Mouse (Mus musculus): ENCODE data around the gene Lsg1. TPM values are rescaled to one million over a fixed set of nuclear protein-coding genes. Genes with fewer than 3 reads are reported as not detected.

Lsg1 gene
- polyA plus RNA-seq, 1 experiment from 2014 or later, result 79.4 TPM

- Histone ChIP-seq H3K27me3 (ENCODE audit: control insufficient read depth, insufficient read depth, low read length) (no peaks in the 10 kb centered on the region), H3K4me3 (ENCODE audit: low read depth, low read length) (no peak overlapping the region), H3K4me2 (ENCODE audit: low read depth) (no peak overlapping the region), H3K36me3 (ENCODE audit: control insufficient read depth, insufficient read depth, low read length) (no peaks in the 10 kb centered on the region), H3K9me3 (ENCODE audit: control insufficient read depth, low read length) (no peaks in the 10 kb centered on the region; the same call in 1 of the 2 replicates), H3K4me1 (ENCODE audit: control insufficient read depth, insufficient read depth, low read length) (no peaks in the 10 kb centered on the region), H3K9ac (ENCODE audit: low read length) (no peak overlapping the region), H3K27ac (ENCODE audit: low read depth, low read length) (no peak overlapping the region)
- DNase-seq (ENCODE audit: low spot score) (peak; percentile 68), ATAC-seq (ENCODE audit: insufficient read depth, low FRiP score, low TSS enrichment) (no peak)
- WGBS, result 34% methylated on average over 9 of the region's 9 CpGs
Measured at GRCm38 (mm10) chr16:30520361-30520823, 67.0 kb downstream of the Lsg1 start.

- Histone ChIP-seq H3K27me3 (ENCODE audit: control insufficient read depth, insufficient read depth, low read length) (no peaks in the 10 kb centered on the region), H3K27ac (ENCODE audit: low read depth, low read length) (no peak overlapping the region), H3K4me2 (ENCODE audit: low read depth) (no peak overlapping the region), H3K4me3 (ENCODE audit: low read depth, low read length) (no peak overlapping the region), H3K4me1 (ENCODE audit: control insufficient read depth, insufficient read depth, low read length) (no peaks in the 10 kb centered on the region), H3K9ac (ENCODE audit: low read length) (no peak overlapping the region), H3K9me3 (ENCODE audit: control insufficient read depth, low read length) (no peaks in the 10 kb centered on the region; the same call in 1 of the 2 replicates), H3K36me3 (ENCODE audit: control insufficient read depth, insufficient read depth, low read length) (no peaks in the 10 kb centered on the region)
- DNase-seq (ENCODE audit: low spot score), result no peak
- ATAC-seq (ENCODE audit: insufficient read depth, low FRiP score, low TSS enrichment), result no peak
- 84% methylated on average over 9 of the region's 9 CpGs for WGBS
Measured at GRCm38 (mm10) chr16:30518635-30519034, 68.8 kb downstream of the Lsg1 start.

GRCm38 (mm10) chr16:30517666-30518283 is 69.6 kb downstream of the Lsg1 start:
- Histone ChIP-seq H3K36me3 (ENCODE audit: control insufficient read depth, insufficient read depth, low read length) (no peaks in the 10 kb centered on the region), H3K9me3 (ENCODE audit: control insufficient read depth, low read length) (no peaks in the 10 kb centered on the region; the same call in 1 of the 2 replicates), H3K4me2 (ENCODE audit: low read depth) (no peak overlapping the region), H3K4me3 (ENCODE audit: low read depth, low read length) (no peak overlapping the region), H3K9ac (ENCODE audit: low read length) (no peak overlapping the region), H3K27me3 (ENCODE audit: control insufficient read depth, insufficient read depth, low read length) (no peaks in the 10 kb centered on the region), H3K4me1 (ENCODE audit: control insufficient read depth, insufficient read depth, low read length) (no peaks in the 10 kb centered on the region), H3K27ac (ENCODE audit: low read depth, low read length) (no peak overlapping the region)
- DNase-seq (ENCODE audit: low spot score) (no peak), ATAC-seq (ENCODE audit: insufficient read depth, low FRiP score, low TSS enrichment) (no peak)
- WGBS, result 74% methylated on average over 11 of the region's 11 CpGs

GRCm38 (mm10) chr16:30516993-30517392 is 70.4 kb downstream of the Lsg1 start:
- no peak overlapping the region for H3K9ac ChIP-seq (ENCODE audit: low read length)
- 93% methylated on average over 9 of the region's 9 CpGs for WGBS

GRCm38 (mm10) chr16:30515418-30515817 is 72.0 kb downstream of the Lsg1 start:
- Histone ChIP-seq H3K4me1 (ENCODE audit: control insufficient read depth, insufficient read depth, low read length) (no peaks in the 10 kb centered on the region; the same call in 1 of the 2 replicates), H3K27me3 (ENCODE audit: control insufficient read depth, insufficient read depth, low read length) (no peaks in the 10 kb centered on the region), H3K4me3 (ENCODE audit: low read depth, low read length) (no peak overlapping the region), H3K9ac (ENCODE audit: low read length) (no peak overlapping the region), H3K4me2 (ENCODE audit: low read depth) (no peak overlapping the region), H3K36me3 (ENCODE audit: control insufficient read depth, insufficient read depth, low read length) (no peaks in the 10 kb centered on the region), H3K27ac (ENCODE audit: low read depth, low read length) (no peak overlapping the region), H3K9me3 (ENCODE audit: control insufficient read depth, low read length) (no peaks in the 10 kb centered on the region; the same call in 1 of the 2 replicates)
- ATAC-seq (ENCODE audit: insufficient read depth, low FRiP score, low TSS enrichment) (no peak), DNase-seq (ENCODE audit: low spot score) (peak; percentile 36)
- WGBS, result 68% methylated on average over 12 of the region's 12 CpGs

More at GRCm38 (mm10) chr16:30516993-30517392, 70.4 kb downstream of the Lsg1 start:
- H3K9me3 ChIP-seq (ENCODE audit: control insufficient read depth, low read length), result no peaks in the 10 kb centered on the region; the same call in 1 of the 2 replicates
- DNase-seq (ENCODE audit: low spot score) (no peak), ATAC-seq (ENCODE audit: insufficient read depth, low FRiP score, low TSS enrichment) (no peak)
- no peaks in the 10 kb centered on the region for H3K27me3 ChIP-seq (ENCODE audit: control insufficient read depth, insufficient read depth, low read length)
- no peaks in the 10 kb centered on the region for H3K36me3 ChIP-seq (ENCODE audit: control insufficient read depth, insufficient read depth, low read length)
- no peak overlapping the region for H3K4me3 ChIP-seq (ENCODE audit: low read depth, low read length)
- no peaks in the 10 kb centered on the region; the same call in 1 of the 2 replicates for H3K4me1 ChIP-seq (ENCODE audit: control insufficient read depth, insufficient read depth, low read length)
- no peak overlapping the region for H3K27ac ChIP-seq (ENCODE audit: low read depth, low read length)
- no peak overlapping the region for H3K4me2 ChIP-seq (ENCODE audit: low read depth)

- no peaks in the 10 kb centered on the region for H3K27me3 ChIP-seq (ENCODE audit: control insufficient read depth, insufficient read depth, low read length)
- H3K4me3 ChIP-seq (ENCODE audit: low read depth, low read length), result no peak overlapping the region
- H3K27ac ChIP-seq (ENCODE audit: low read depth, low read length), result no peak overlapping the region
- 80% methylated on average over 20 of the region's 20 CpGs for WGBS
- H3K4me1 ChIP-seq (ENCODE audit: control insufficient read depth, insufficient read depth, low read length), result no peaks in the 10 kb centered on the region; the same call in 1 of the 2 replicates
- ATAC-seq (ENCODE audit: insufficient read depth, low FRiP score, low TSS enrichment) (no peak), DNase-seq (ENCODE audit: low spot score) (no peak)
- no peaks in the 10 kb centered on the region; the same call in 1 of the 2 replicates for H3K9me3 ChIP-seq (ENCODE audit: control insufficient read depth, low read length)
- no peaks in the 10 kb centered on the region for H3K36me3 ChIP-seq (ENCODE audit: control insufficient read depth, insufficient read depth, low read length)
- no peak overlapping the region for H3K9ac ChIP-seq (ENCODE audit: low read length)
- H3K4me2 ChIP-seq (ENCODE audit: low read depth), result no peak overlapping the region
Measured at GRCm38 (mm10) chr16:30513050-30514024, 74.1 kb downstream of the Lsg1 start.

- 56% methylated on average over 8 of the region's 8 CpGs for WGBS
- Histone ChIP-seq H3K4me3 (ENCODE audit: low read depth, low read length) (no peak overlapping the region), H3K4me2 (ENCODE audit: low read depth) (no peak overlapping the region), H3K27me3 (ENCODE audit: control insufficient read depth, insufficient read depth, low read length) (no peaks in the 10 kb centered on the region), H3K36me3 (ENCODE audit: control insufficient read depth, insufficient read depth, low read length) (no peaks in the 10 kb centered on the region), H3K4me1 (ENCODE audit: control insufficient read depth, insufficient read depth, low read length) (no peaks in the 10 kb centered on the region; the same call in 1 of the 2 replicates), H3K27ac (ENCODE audit: low read depth, low read length) (no peak overlapping the region), H3K9me3 (ENCODE audit: control insufficient read depth, low read length) (no peaks in the 10 kb centered on the region; the same call in 1 of the 2 replicates), H3K9ac (ENCODE audit: low read length) (no peak overlapping the region)
- ATAC-seq (ENCODE audit: insufficient read depth, low FRiP score, low TSS enrichment) (no peak), DNase-seq (ENCODE audit: low spot score) (peak; percentile 27)
Measured at GRCm38 (mm10) chr16:30512375-30513049, 74.9 kb downstream of the Lsg1 start.

GRCm38 (mm10) chr16:30511563-30512340 is 75.6 kb downstream of the Lsg1 start:
- Histone ChIP-seq H3K27me3 (ENCODE audit: control insufficient read depth, insufficient read depth, low read length) (no peaks in the 10 kb centered on the region), H3K4me2 (ENCODE audit: low read depth) (peak overlapping the region; percentile 50), H3K4me1 (ENCODE audit: control insufficient read depth, insufficient read depth, low read length) (no peaks in the 10 kb centered on the region; the same call in 1 of the 2 replicates), H3K9me3 (ENCODE audit: control insufficient read depth, low read length) (no peaks in the 10 kb centered on the region; the same call in 1 of the 2 replicates), H3K27ac (ENCODE audit: low read depth, low read length) (no peak overlapping the region), H3K9ac (ENCODE audit: low read length) (no peak overlapping the region; the same call in 1 of the 2 replicates), H3K4me3 (ENCODE audit: low read depth, low read length) (no peak overlapping the region), H3K36me3 (ENCODE audit: control insufficient read depth, insufficient read depth, low read length) (no peaks in the 10 kb centered on the region)
- ATAC-seq (ENCODE audit: insufficient read depth, low FRiP score, low TSS enrichment), result no peak
- no peak for DNase-seq (ENCODE audit: low spot score)
- 84% methylated on average over 13 of the region's 13 CpGs for WGBS

Data from neural tube, embryonic 11.5 days (tissue).